Mouse (Mus musculus) kidney, postnatal 0 days (tissue): ENCODE data around the gene Pdpr. TPM values are rescaled to one million over a fixed set of nuclear protein-coding genes. Genes with fewer than 3 reads are reported as not detected.
"Not testable (repeated sequence)": the region's sequence is repeated elsewhere in the genome, so short reads cannot be mapped to it uniquely, and the experiment has no call there.

Source experiments
- ATAC-seq: fragments of 200-750 bp; cut with Nextera tagmentation; replicated peaks from 2 replicates; pipeline ENCODE4 v1.8.0; 2017; ENCODE audit warnings: low read depth, moderate number of reproducible peaks, moderate TSS enrichment, moderate library complexity; ENCODE audit not compliant: low FRiP score
- DNase-seq: peaks from one replicate; pipeline ENCODE4 v3.0.0-alpha.2; 2016; ENCODE audit warnings: low spot score
- H3K27ac ChIP-seq: fragments of 300-500 bp; sonication (generic); 2 replicates; pipeline ENCODE4 v1.5.1; 2014; ENCODE audit warnings: mild to moderate bottlenecking
- H3K27me3 ChIP-seq: fragments of 300-500 bp; sonication (generic); 2 replicates; pipeline ENCODE4 v1.6.1; 2014; ENCODE audit warnings: low read length, mixed read lengths; ENCODE audit not compliant: insufficient read depth
- H3K36me3 ChIP-seq: fragments of 300-500 bp; sonication (generic); 2 replicates; pipeline ENCODE4 v1.6.1; 2014; ENCODE audit warnings: low read length, mixed read lengths; ENCODE audit not compliant: insufficient read depth
- H3K4me1 ChIP-seq: fragments of 300-500 bp; sonication (generic); replicated peaks from 2 replicates; pipeline ENCODE4 v1.6.1; 2014; ENCODE audit warnings: antibody characterized with exemption, low read length, mixed read lengths; ENCODE audit not compliant: insufficient read depth
- H3K4me2 ChIP-seq: fragments of 300-500 bp; sonication (generic); 2 replicates; pipeline ENCODE4 v1.6.1; 2014; ENCODE audit warnings: mild to moderate bottlenecking, low read length, moderate library complexity, mixed read lengths
- H3K4me3 ChIP-seq: fragments of 300-500 bp; sonication (generic); replicated peaks from 2 replicates; pipeline ENCODE4 v1.5.1; 2014; ENCODE audit warnings: low read depth, low read length
- H3K9ac ChIP-seq: fragments of 300-500 bp; sonication (generic); 2 replicates; pipeline ENCODE4 v1.6.1; 2014; ENCODE audit warnings: low read depth, low read length
- H3K9me3 ChIP-seq: fragments of 300-500 bp; sonication (generic); replicated peaks from 2 replicates; pipeline ENCODE4 v1.6.1; 2016; ENCODE audit warnings: low read length, inconsistent platforms, mixed read lengths
- CTCF ChIP-seq: IDR thresholded peaks from 2 replicates; pipeline ENCODE4 v1.5.1; 2016; ENCODE audit warnings: antibody characterized with exemption, low read depth, mild to moderate bottlenecking, moderate library complexity
- WGBS: fragments of 180-500 bp; shearing (Covaris S2); extraction: QIAGEN DNeasy Blood & Tissue Kit; methylation state at CpG from one replicate; pipeline ENCODE4 v1.1.7; 2014; 5-methylcytosine and 5-hydroxymethylcytosine counted together
- polyA plus RNA-seq: library from polyadenylated mRNA; unstranded; fragments of >200 nt; fragmentation: Nextera tagmentation; extraction: Ambion mirVana; gene quantifications from 2 replicates; pipeline ENCODE4 v1.2.1, GENCODE M21; 2015

Pdpr gene
- polyA plus RNA-seq, 1 experiment from 2014 or later = 8.5 TPM

- H3K36me3 ChIP-seq = no peaks in the 10 kb centered on the region
- H3K4me2 ChIP-seq = no peak overlapping the region
- ATAC-seq (no peak), DNase-seq (peak; percentile 91)
- H3K4me1 ChIP-seq = no peaks in the 10 kb centered on the region
- H3K27me3 ChIP-seq = no peaks in the 10 kb centered on the region
- no peaks in the 10 kb centered on the region for H3K9me3 ChIP-seq
- no peak overlapping the region for H3K9ac ChIP-seq
- 0% methylated on average over 2 of the region's 2 CpGs for WGBS
- H3K4me3 ChIP-seq = no peak overlapping the region
- H3K27ac ChIP-seq = no peak overlapping the region
- peak; percentile 86 for TF ChIP-seq CTCF
These were observed 4.3 kb upstream of the Pdpr start for GRCm38 (mm10) chr8:111090126-111090525.

- Histone ChIP-seq H3K27ac (no peak overlapping the region), H3K4me3 (no peak overlapping the region), H3K9ac (no peak overlapping the region), H3K4me1 (no peaks in the 10 kb centered on the region), H3K36me3 (no peaks in the 10 kb centered on the region), H3K9me3 (no peaks in the 10 kb centered on the region), H3K4me2 (no peak overlapping the region), H3K27me3 (no peaks in the 10 kb centered on the region)
- DNase-seq (no peak), ATAC-seq (no peak)
- TF ChIP-seq CTCF = no peak
- 80% methylated on average over 7 of the region's 7 CpGs for WGBS
These were observed 2.7 kb upstream of the Pdpr start for GRCm38 (mm10) chr8:111091706-111092105.

- H3K9me3 ChIP-seq, H3K36me3 ChIP-seq, ATAC-seq, H3K27me3 ChIP-seq, H3K4me1 ChIP-seq, DNase-seq, H3K9ac ChIP-seq, H3K4me3 ChIP-seq, H3K27ac ChIP-seq, H3K4me2 ChIP-seq: not testable (repeated sequence)
- 83% methylated on average over 4 of the region's 6 CpGs for WGBS
These were observed 2.1 kb upstream of the Pdpr start, which contains the start of gene Clec18a for GRCm38 (mm10) chr8:111092326-111092725. Gene Clec18a, minus strand, starts transcription at chr8:111092426.

GRCm38 (mm10) chr8:111094719-111095302 is 381 bp downstream of the Pdpr start:
- H3K27me3 ChIP-seq, H3K9me3 ChIP-seq, H3K4me1 ChIP-seq, H3K36me3 ChIP-seq: not testable (repeated sequence)
- Histone ChIP-seq H3K9ac (peak overlapping the region; percentile 71), H3K27ac (peak overlapping the region; percentile 77; the same call in 1 of the 2 replicates), H3K4me3 (peak overlapping the region; percentile 59), H3K4me2 (peak overlapping the region; percentile 68)
- DNase-seq (peak; percentile 4), ATAC-seq (peak; percentile 68)
- WGBS = under 1% methylated on average over 41 of the region's 69 CpGs

GRCm38 (mm10) chr8:111114891-111115290 is 20.5 kb downstream of the Pdpr start:
- no peak overlapping the region for H3K4me2 ChIP-seq

GRCm38 (mm10) chr8:111119481-111119880 is 25.1 kb downstream of the Pdpr start:
- Histone ChIP-seq H3K9ac (no peak overlapping the region), H3K27ac (no peak overlapping the region), H3K27me3 (no peaks in the 10 kb centered on the region), H3K36me3 (peaks cover 42% of the 10 kb centered on the region; the same call in 1 of the 2 replicates), H3K4me2 (no peak overlapping the region), H3K4me3 (no peak overlapping the region), H3K9me3 (no peaks in the 10 kb centered on the region), H3K4me1 (no peaks in the 10 kb centered on the region)
- no peak for TF ChIP-seq CTCF
- ATAC-seq (no peak), DNase-seq (no peak)
- 98% methylated on average over 3 of the region's 3 CpGs for WGBS

More at GRCm38 (mm10) chr8:111114891-111115290, 20.5 kb downstream of the Pdpr start:
- Histone ChIP-seq H3K4me3 (no peak overlapping the region), H3K27me3 (no peaks in the 10 kb centered on the region), H3K9me3 (no peaks in the 10 kb centered on the region), H3K9ac (no peak overlapping the region), H3K27ac (no peak overlapping the region), H3K36me3 (peaks cover 37% of the 10 kb centered on the region; the same call in 1 of the 2 replicates), H3K4me1 (no peaks in the 10 kb centered on the region)
- no peak for ATAC-seq
- WGBS = 99% methylated on average over 5 of the region's 5 CpGs
- no peak for DNase-seq
- no peak for TF ChIP-seq CTCF

- no peak for TF ChIP-seq CTCF
- no peaks in the 10 kb centered on the region for H3K27me3 ChIP-seq
- H3K36me3 ChIP-seq = peaks cover 32% of the 10 kb centered on the region
- no peak overlapping the region for H3K4me2 ChIP-seq
- H3K4me3 ChIP-seq = no peak overlapping the region
- no peaks in the 10 kb centered on the region for H3K9me3 ChIP-seq
- 89% methylated on average over 2 of the region's 2 CpGs for WGBS
- no peak for DNase-seq
- H3K4me1 ChIP-seq = no peaks in the 10 kb centered on the region
- ATAC-seq = no peak
- no peak overlapping the region for H3K9ac ChIP-seq
- H3K27ac ChIP-seq = no peak overlapping the region
These were observed 36.3 kb downstream of the Pdpr start for GRCm38 (mm10) chr8:111130756-111131155.
